Mouse (Mus musculus) cerebellum, postnatal 10 days (tissue): Measurements from ENCODE around the gene Dgkb.

ENCODE experiments used
- DNase-seq, 2 experiments: peaks; one replicate each; pipeline ENCODE4 v3.0.0; 2021; ENCODE audit warnings: mixed read lengths in 2 of 2

Dgkb gene

DNA sequence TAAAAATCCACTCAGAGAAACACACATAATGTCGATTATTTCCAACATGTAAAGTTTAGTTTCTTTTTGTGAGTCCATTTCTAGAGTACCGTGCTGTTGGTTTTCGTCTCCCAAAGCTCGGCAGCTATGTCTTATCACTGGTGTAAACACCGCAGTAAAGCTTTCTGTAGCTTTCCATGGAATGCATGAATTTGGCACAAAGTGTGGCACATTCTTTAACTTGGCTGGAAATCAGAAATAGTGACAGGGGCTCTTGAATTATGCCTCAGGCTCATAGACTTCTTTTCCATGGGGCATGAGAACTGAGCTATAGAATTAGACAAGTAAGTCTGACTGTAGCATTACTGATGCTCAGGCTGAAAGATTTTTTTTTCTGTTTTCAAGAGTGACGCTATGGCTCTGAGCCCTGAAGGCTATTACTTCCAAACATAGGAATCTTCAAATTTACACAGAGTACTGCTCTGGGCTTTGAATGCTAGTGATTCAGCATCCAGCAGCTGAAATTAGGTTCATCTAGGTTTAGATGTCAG, 179.0 kb downstream of the Dgkb start:
- DNase-seq: no peak

DNA sequence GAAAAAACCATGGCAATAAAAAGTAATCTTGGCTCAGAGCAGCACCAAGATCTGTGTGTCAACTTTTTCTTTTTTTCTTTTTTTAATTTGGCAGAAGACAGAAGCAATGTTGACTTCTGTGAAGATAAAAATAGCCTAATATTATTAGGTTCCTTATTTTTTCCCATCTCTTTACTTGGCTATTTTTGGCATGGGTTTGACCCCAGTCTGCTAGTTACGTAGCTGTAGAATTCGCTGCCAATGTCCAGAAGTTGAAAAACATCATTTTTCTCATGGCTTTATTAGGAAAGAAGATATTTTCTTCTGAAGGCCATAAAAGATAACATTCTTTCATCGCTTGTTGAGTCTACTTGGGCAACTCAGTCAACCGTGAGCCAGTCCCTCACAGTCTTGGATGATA, 200.1 kb downstream of the Dgkb start:
- DNase-seq: no peak

DNA sequence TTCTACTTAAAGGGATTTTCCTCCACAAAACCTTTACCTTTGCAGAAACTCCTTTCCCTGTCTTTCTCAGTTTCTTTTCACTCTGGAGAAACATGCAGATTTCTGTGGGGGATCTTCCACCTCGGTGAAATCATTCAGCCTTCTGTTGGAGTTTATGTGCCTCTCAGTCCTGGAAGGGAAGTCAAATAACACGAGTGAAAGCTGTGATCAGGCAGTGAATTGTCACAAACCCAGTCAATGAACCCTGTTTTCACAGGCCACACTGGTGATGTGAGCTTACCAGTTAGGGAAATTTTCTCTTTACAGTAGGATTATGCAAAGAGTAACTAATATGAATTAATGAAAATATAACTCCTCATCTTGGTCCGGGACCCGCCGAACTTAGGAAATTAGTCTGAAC, 229.7 kb downstream of the Dgkb start:
- DNase-seq: no peak

DNA sequence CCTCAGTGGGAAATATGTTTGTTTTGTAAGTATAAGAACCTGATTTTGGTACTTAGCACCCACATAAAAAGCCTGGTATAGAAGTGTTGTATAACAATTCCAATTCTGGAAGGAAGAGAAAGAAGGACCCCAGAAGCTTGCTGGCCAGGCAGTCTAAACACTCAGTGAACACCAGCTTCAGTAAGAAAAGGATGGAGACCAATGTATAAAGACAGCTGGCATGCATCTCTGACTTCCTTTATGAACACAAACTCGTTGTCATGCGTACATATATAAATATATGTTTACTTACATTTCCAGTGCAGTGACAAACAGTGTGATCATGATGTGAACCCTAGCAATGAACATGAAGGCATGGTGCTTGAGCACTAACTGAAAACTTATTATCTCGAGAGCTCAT, 270.7 kb downstream of the Dgkb start:
- no peak for DNase-seq

DNA sequence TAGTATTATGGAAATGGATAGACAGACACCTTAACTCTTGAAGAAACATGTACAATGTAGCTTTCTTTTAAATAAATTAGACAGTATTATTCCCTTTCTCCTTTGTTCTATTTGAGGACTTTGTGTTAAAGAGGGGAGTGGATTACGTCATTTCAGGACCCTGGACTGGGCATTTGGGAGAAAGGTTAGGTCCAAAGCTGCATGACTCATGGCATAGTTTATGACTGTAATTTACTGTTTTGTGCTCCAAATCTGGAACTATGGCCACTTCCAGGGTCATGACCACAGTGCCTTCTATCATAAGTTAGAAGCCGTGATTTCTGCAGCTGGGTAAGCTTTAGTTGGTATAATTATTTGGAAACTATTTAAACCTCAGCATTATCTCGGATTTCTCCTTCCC, 294.4 kb downstream of the Dgkb start:
- DNase-seq: no peak

DNA sequence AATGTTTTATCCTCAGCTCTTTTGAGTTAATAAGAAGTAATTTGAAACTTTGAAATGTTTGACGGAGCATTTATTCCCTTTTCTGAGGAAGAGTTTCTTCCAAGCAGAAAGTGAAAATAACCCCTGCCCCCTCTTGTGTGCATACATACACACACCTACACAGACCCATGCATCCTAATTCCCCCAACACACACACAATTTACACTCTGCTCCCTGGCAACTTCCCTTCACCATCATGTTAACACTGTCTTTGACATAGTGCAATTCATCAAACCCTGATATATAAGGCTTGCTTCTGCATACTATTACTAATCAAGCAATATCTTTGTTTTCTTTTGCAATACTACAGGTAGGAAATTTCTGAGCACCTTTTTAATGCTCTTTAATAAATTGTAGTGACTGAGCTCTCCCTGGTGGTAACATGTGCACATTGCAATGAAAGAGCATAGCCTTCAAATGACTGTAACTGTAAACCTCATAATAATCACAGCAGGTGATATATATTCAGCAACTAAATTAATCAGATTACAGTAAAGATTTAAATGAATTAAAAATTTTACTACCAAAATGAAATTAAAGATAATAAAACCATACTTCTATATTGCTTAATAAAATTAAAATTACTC, 297.6 kb downstream of the Dgkb start:
- peak; percentile 52 to 62 for DNase-seq

DNA sequence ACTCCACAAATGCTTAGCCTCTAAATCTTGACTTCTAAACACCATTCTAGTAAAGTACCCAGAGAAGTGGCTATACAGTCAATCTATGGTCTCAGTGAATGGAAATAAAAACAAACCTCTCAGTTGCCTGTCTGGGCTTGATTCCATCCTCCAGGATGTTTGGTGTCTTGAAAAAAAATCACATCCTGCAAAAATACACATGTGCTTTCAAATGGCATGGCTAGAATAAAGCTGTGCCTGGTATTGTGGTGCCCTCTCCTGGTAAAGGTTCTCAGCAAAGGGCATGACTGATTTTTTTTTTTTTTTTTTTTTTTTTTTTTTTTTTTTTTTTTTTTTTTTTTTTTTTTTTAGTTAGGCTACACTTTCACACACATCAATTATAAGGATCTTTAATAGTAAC, 306.0 kb downstream of the Dgkb start:
- peak; percentile 58 to 59 for DNase-seq

DNA sequence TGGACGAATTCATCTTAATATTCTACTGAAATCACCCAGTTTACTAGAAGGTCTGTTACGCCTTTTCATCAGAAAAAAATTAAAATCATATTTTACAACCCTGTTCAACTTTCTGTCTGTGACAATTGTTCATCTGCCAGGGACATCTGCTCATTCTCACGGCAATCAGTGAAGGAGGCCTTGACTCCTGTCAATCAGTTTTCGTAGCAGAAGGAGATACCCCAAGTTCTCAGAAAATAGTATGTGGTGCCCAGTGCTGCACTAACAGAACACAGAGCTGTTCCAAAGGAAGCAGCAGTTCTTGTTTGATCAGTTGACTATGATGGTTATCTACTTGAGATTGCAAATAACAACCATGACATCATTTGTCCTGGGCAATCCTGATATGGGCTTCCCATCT, 307.8 kb downstream of the Dgkb start:
- DNase-seq: no peak

DNA sequence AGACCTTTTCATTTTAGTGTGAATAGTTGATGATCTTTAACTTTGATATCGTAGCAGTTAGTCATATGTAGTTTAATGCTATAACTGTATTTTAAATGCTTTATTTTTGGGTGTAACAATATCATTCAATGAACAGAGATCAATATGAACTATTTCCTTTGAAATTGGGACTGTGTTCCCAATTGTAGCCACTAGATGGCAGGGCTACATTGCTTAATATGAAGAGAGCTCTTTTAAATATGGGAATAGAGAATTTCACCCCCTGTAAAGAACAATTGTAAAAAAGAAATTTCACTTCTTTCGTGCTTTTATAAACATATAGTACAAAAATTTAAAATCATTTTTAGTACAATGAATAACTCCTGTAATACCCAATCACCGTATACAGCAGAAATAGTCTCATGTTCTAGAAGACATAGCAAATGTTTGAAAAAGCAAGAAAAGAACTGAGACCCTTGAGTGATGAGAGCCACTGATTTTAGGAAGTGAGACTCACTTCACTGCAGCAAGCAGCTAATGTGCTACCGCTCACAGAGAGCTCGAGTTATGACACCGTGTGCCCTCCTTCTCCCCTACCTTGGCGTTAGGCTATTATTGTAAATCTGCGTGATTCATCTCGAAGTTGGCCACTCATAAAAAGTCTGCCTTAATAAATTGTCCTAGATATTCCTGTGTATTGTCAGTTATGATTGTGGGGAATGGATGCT, 312.8 kb downstream of the Dgkb start:
- peak; percentile 66 to 73 for DNase-seq

DNA sequence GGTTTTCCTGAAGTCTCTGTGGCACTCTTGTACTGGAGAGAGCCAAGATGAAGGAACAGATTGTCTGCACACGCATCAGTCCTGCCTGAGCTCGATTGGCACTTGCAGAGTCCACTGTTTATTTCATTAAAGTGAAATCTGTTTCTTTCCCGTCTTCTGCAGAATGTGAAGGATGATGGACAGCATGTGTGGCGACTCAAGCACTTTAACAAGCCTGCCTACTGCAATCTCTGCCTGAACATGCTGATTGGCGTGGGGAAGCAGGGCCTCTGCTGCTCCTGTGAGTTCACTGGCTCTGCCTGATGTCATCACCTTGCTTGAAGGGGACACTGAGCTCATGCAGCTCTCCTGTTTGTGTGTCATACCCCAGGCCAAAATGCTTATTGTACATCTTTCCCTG, 318.9 kb downstream of the Dgkb start:
- DNase-seq: peak in 1 of 2 experiments; percentile 7

DNA sequence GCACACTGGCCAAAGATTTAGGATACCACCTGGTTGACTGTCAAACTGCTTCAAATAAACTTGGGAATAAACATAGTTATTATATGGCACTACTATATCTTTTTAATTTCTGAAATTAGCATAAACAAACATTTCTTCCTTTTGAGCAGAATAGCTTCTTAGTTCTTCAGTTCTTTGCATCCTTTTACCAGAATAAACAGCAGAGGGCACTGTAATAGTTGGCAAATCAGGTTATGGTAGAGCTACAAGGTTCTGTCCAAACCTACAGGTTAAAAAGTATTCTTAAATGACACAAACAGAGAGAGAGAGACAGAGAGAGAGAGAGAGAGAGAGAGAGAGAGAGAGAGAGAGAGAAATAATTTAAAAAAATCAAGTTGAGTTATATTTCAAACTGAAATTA, 322.5 kb downstream of the Dgkb start:
- peak; percentile 40 to 72 for DNase-seq

DNA sequence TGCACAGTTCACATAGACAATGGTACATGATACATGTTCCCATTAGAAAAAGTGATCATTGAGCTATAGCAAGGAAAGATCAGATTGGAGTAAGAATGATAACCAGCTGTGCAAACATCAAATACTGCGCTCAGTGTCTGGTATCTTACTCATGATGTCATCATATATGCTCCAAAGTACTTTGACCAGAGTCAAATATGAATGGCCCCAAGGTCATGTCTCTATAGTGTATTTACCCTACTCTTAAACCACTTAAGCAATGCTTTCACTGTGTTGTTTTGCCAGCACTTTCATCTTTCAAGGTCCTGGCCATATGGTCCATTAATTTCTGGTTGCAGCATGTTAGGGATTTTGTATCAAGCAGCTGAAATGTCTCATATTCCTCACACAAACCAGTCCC, 415.1 kb downstream of the Dgkb start:
- DNase-seq: no peak

DNA sequence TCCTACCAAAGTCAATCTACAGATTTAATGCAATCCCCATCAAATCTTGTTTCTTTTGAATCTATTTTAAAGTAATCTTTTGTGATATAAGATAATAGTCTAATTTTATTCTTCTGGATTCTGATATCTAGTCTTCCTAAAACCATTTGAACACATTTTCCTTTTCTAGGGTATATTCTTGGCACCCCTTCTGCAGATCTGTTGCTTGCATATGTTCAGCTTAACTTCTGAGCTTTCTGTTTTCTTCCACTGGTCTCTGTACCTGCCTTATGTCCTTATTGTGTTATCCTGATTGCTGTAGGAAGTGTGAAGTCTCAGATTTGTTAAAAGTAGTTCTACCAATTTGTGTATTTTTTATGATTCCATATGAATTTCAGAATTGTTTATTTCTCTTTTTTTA, 451.3 kb downstream of the Dgkb start:
- DNase-seq: no peak

DNA sequence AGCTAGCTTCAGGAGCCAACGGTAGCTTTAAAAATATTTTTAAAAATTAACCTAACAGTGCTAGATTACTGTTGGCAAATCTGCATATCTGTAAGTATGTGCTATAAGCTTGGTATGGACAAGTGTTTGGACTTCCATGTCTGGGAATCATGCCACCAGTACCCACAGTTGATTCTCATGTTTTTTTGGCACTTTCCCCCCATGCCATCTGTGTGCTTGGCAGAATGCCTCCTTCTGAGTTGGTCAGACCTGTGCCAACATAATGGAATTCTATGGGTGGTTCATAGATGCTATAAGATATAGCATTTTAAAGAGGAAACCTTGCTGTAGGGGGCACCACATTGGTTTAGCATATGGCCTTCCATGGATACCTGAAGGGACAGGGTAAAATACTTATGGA, 484.0 kb downstream of the Dgkb start:
- DNase-seq: peak; percentile 96 to 98

DNA sequence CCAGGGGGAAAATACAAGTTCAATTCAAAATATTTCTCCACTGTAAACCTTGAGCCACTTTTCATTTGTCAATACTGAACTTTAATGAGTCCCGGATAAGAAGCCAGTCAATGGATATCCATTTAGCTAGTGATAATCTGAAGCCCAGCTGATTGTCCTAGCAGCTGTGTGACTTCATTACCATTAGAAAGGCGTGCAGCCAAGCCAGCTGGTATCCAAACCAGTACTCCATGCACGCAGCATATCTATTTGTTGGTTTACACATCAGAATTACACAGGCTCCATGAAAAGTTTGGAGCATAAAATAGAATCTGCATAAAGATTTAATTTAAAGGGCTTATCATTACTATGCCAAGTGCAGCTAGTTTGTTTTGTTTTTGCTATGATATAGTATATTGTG, 486.3 kb downstream of the Dgkb start:
- DNase-seq: peak in 1 of 2 experiments; percentile 12

DNA sequence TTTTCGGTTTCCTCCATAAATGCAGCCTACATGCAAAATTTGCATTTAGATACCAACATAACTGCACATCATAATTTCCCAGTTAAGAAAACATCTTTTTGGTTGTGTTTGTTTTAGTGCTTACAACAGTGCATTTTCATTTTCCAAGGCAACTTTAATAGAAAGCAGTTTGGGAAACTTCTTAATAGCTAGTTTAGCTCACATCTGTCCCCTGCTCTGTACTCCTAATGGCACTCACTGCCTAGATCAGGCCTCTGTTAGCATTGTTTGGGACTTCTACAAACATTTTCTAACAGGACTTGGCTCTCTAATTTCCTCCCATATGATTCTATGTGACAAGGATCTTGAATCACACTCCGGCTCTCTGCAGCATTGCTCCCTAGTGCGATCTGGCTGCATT, 486.7 kb downstream of the Dgkb start:
- no peak for DNase-seq

DNA sequence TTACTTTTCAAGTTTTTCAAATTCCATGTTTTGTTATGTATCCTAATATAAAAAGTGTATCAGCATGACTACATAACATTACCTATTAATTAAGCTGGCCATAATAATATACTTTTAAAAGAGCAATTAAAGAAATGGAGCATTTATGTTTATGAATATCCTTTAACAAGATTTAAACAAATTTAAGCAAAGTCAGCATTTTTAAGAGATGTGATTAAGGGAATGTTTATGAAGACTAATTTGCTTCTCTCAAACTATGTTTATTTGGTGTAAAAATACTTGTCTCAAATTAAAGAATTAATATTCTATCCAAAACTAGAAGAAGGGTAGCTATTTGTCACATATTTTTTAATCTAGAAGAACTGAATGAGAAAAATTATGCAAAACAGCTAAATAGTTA, 492.4 kb downstream of the Dgkb start:
- DNase-seq: no peak

DNA sequence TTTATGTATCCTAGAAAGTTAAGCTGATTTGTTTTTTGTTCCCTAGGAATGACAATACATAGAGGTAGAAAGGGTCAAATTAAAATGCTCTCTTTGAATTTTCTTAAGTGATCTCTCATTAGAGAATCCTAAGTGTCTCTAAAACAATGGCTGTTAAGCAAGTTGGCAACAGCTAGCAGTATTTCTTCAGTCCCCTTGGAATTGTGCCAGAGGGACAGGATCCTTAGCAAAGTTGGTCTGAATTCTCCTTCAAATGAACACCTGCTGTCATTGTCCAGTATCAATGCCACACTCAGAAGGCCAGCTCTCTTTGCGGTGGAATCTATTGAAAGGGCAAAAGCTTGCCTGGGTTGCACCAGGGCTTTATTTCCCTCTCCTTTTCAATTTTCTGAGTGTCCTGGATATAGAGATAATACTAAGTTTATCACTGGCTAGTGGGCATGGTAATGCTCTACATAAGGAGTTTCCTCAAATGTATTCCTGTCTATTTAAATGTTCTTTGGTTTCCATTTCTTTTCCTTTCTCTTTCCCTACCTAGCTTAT, 510.3 kb downstream of the Dgkb start:
- DNase-seq: no peak

DNA sequence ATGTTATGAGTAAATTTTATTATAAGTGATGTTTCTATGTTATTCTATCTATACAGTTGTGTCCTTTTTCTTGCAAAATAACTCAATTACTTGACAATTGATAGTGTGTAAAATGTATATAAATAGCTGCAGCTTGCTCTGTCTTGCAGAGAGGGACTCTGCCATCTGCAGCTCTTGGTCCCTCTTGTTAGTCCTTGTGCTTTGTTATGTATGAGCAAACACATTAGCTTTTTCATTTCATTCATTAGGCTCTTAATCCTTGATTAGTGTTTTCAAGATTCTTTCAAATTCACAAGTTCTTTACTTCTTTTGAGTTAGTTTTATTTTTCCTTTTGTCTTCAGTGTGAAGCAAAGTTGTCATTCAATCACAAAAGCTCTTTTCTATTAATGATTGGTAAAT, 511.3 kb downstream of the Dgkb start:
- DNase-seq: no peak

DNA sequence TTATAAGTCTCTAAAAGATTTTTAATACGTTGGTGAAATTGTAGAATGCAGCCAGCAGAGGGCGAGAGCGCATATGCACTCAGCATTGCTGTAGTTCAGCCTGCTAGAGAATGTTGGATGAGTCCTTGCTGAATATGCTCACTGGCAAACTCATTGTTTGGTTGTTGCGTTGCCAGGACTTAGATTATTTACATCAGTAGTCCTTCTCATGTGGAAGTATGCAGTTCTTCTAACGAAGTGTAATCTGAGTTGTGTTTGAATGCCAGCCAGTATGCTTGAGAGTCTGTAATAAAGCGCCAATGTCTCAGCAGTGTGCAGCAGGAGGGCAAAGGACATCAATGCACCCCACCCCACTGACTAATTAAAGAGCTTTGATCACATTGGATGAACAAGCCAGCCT, 525.1 kb downstream of the Dgkb start:
- peak; percentile 88 for DNase-seq

DNA sequence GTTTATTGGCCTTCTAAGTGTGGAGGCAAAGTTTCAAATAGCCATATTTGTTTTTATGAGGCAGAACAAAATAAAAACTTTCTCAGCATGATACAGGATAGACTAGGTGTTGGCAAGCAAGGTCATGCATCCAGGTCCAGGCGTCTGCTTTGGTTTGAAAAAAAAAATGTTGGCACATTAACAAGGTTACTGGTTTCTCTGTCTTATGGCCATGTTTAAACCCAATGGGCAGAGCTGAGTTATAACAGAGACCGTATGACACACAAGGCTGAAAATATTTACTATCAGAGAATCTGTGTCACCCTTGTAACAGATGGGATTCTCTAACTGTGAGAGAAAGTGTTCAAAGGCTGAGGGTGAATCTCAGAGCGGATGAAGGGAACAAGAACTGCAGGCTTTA, 535.0 kb downstream of the Dgkb start:
- DNase-seq: no peak

DNA sequence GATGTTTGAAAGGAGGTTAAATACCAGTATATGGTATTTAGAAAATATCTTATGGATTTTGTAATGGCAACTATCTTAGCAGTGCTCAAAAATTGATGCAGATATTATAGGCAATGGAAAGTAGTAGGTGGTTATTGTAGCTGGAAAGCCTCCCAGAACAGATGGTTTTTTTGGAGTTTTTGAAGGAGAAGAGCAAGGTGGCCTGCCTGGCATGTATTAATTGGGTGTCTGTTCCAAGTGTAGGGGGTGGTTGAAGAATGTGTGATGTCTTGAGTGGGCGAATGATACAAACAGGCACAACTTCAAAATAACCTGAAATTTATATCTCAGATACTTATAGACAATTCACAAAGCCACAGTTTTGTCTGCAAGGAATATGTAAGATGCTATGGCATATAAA, 538.9 kb downstream of the Dgkb start:
- peak; percentile 42 to 48 for DNase-seq

DNA sequence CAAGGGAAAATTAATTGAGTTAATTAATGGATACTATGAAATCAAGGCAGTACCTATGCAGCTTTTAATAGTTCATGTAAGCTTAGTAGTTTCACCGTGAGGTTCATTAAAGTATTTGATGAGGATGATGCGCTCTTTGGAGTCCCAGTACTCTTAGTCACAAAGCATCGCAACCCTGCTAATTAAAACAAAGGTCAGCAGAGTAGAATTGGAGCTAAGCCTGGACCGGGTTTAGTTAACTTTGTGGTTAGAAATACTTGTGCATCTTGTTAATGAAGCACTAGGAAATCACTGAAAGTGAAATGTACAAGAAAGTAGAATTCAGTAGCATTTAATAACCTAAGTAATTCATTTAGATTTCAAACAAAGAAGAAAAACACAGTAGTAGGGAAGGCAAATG, 544.0 kb downstream of the Dgkb start:
- DNase-seq: no peak

DNA sequence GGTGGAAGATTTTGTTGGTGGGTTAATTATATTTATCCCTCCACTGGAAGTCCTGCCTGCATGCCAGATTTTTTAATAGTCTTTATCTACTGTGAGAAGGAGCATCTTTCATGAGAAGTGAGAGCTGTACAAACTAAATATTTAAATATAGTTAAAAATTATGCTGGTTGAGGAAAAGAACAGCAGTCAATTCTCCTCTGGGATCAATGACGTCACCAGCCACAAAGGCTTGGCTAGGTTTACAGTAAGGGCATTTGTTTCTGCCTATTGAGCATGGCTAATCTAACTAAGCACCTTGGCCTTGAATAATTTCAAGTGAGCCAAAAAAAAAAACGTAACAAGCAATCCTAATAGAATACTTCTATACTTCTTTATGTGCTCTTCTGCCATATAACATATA, 554.1 kb downstream of the Dgkb start:
- peak; percentile 68 to 72 for DNase-seq
